Mouse (Mus musculus): ENCODE results near the gene Ubiad1.

The Ubiad1 gene

DNA sequence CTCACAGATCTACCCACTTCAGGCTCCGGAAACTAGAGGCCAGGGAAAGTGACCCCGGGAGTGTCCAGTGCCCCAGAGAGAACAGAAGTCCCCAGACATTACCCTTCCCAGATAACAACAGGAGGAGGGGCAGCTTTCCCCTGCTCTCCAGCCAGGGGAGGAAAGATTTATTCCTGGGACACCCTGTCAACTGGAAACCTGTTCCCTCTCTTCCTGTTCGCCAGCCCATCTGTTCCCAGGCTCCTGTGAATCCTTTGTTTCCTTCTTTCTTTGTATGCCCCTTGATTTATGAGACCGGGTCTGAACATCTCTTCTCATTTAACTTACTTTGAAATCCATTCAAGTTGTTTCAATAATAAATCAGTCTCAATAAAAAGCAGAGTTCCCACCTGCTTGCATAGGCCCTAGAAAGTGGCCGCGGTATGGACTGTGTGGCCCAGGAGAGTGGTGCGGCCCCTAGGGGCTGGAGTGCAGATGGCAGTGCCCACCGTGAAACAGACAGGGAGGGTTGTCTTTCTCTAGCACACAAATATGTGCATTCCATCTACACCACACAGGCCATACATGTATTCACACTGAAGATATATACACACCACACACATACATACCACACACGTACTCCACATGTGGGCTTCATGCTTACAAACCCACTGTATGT is 45.0 kb downstream of the Ubiad1 start:
- DNase-seq = no peak

DNA sequence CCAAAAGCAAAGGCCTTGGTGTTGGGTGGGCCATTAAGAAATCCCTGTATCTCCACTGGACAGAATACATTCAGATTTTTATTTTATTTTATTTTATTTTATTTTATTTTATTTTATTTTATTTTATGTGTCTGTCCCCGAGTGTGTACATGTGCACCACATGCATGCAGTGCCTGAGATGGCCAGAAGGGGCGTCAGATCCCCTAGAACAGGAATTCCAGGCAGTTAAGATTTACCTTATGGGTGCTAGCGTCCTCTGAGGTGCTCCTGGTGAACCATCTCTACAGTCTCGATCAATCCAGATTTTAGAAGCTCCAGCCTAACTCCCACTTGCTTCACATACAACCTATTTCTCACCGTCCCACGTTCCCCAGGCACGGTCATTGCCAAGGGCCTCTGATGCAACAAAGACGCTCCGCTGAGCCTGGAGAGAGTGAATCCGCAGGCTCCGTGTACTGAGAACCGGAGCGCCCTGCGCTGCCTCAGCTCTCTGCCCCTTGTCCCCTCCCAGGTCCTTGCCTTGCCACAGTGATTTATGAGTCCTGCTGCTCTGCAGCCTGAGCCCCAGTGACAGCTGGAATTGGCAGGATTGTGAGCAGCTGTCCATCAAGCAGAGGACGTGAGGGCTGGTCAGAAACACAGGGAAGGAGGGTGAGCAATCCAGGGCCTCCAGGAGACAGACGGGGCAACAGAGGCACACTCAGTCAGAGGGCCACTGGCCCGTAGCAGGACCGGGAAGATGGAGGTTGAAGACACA is 46.9 kb downstream of the Ubiad1 start:
- no peak for DNase-seq

GRCm38 (mm10) chr4:148397113-148397512 is 47.5 kb downstream of the Ubiad1 start:
- DNase-seq = no peak

GRCm38 (mm10) chr4:148395875-148396274 is 48.7 kb downstream of the Ubiad1 start:
- DNase-seq = peak in 1 of 2 experiments; percentile 17

GRCm38 (mm10) chr4:148395198-148395597 is 49.4 kb downstream of the Ubiad1 start:
- DNase-seq = no peak

- no peak for DNase-seq
These were observed 52.8 kb downstream of the Ubiad1 start for GRCm38 (mm10) chr4:148391714-148392310.

DNA sequence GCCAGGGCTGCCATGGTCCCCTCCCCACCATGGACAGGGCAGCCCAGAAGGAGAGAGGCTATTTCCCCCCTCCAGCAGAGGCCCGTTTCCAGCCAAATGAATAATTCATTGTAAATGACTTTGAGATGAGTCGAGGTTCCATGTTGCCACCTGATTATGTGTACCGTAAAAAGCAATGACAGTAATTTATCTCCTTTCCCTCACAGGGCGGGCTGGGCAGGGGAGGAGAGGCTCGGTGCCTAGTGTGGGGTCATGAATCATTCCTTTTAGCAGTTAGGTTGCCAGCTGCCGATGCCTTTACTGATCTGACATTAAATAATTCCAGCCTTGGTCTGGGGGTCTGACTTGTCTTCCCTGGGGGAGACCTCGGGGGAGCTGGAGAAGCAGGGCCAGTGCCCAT is 54.9 kb downstream of the Ubiad1 start:
- DNase-seq = no peak

GRCm38 (mm10) chr4:148389047-148389446 is 55.5 kb downstream of the Ubiad1 start:
- no peak for DNase-seq

GRCm38 (mm10) chr4:148385269-148385668 is 59.3 kb downstream of the Ubiad1 start:
- no peak for DNase-seq

Measured in cerebellum, adult 18-20 months (tissue).